Mouse (Mus musculus): ENCODE measurements around the gene Abcb10.
"Not testable (repeated sequence)": the region's sequence is repeated elsewhere in the genome, so short reads cannot be mapped to it uniquely, and the experiment has no call there.

The Abcb10 gene

DNA sequence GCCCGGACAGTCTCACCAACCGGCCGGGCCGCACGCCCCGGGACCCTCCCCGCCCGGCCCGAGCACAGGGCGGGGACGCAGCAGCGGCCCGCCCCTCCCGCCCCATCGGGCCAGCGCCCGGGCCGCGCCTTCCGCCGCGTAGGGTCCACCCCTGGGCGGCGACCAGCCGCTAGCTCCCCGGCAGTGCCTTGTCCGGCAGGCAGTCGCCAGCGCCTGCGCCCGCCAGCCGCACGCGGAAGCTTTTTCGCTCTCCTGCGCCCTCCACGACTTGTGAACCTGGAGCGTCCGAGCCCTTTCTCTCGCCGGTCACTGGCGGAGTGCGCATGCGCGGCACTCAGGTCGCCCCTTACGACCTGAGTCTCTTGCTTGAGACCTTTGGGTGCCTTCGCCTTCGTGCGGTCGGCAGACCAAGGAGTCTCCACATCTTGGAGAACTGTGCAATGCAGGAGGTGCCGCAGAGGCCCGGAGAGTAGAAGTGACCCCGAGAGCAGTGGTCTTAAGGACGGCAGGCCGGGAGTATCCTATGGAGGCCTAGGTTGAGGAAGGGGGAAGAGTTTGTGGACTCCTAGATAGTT lies at the start of gene Abcb10:
Gene Abcb10 (minus strand): TSS at position 297 of the 575 bp plus-strand sequence.
- peak; percentile 53 to 61 for DNase-seq

GRCm38 (mm10) chr8:124027831-124028230 lies 44.9 kb upstream of the Abcb10 start:
- DNase-seq: no peak

GRCm38 (mm10) chr8:124026265-124026664 lies 43.3 kb upstream of the Abcb10 start:
- not testable (repeated sequence) for DNase-seq

GRCm38 (mm10) chr8:124021237-124022227 lies 38.6 kb upstream of the Abcb10 start, which contains the start of the genes Taf5l and Urb2:
Gene Taf5l, minus strand, starts transcription at chr8:124021397.
Gene Urb2, plus strand, starts transcription at chr8:124021508.
- peak; percentile 89 to 91 for DNase-seq

DNA sequence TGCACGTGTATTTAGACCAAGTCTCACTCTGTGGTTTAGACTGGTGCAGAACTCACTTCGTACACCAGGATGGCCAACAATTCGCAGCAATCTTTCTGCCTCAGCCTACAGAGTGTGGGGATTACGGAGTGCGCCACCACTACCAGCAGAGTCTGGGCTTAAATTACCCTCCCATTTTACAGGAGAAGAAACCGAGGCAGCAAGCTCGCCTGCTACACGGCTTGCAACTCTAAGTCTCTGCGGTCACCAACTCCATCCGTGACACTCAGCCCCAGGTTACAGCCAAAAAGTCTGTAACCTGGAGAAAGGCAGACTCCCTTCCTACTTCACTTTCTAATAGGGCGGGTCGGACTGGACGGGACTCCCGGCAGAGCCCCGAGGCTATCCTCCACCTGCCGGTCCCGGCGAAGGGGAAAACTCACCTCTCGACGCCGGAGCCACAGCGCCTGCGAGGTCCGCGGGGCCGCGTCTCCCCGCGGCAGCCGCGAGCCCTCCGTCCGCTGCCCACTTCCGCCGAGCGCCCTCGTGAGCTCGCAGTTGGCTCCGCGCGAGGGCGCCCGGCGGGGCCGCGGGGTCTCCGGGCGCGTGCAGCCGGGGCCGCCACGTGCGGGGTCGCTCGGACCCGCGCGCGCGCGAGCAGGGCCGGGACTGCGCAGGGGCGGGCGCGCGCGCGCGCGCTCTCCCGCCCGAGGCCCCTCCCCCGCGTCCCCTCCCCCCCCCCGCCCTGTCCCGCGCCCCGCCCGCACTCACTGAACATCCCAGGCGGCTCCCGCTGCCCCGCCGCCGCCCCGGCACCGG lies 37.7 kb upstream of the Abcb10 start:
- peak; percentile 36 to 47 for DNase-seq

DNA sequence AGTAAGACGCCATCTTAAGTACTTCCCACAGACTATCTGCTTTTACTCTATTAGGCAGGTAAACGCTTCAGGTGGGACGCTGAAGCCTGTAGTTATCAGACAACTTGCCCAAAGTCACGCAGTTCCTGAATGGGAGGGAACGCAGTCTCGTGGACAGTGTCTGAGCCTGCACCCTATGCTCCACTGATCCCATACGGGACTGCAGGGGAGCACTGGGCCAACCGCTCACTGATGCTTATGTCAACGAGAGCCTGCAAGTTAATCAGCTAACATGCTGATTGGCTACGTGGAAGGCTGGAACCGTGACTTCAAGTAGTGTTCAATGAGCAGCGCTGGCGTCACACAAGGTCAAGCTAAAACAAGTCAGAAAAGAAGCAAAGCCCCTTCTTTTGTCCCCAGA lies 36.9 kb upstream of the Abcb10 start:
- peak; percentile 5 to 9 for DNase-seq

- no peak for DNase-seq
Measured at GRCm38 (mm10) chr8:124014751-124015150, 31.8 kb upstream of the Abcb10 start.

DNA sequence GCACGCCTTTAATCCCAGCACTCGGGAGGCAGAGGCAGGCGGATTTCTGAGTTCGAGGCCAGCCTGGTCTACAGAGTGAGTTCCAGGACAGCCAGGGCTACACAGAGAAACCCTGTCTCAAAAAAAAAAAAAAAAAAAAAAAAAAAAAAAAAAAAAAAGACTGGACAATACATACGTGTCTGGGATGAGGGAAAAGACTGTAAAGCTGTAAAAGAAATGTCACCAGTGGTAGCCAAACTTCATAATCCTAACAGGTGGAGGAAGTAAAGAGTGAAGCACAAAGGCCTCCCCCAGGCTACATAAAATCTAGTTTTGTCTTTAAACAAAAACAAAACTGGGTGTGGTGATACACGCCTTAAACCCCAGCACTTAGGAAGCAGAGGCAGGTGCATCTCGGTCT lies 31.4 kb upstream of the Abcb10 start:
- not testable (repeated sequence) for DNase-seq

DNA sequence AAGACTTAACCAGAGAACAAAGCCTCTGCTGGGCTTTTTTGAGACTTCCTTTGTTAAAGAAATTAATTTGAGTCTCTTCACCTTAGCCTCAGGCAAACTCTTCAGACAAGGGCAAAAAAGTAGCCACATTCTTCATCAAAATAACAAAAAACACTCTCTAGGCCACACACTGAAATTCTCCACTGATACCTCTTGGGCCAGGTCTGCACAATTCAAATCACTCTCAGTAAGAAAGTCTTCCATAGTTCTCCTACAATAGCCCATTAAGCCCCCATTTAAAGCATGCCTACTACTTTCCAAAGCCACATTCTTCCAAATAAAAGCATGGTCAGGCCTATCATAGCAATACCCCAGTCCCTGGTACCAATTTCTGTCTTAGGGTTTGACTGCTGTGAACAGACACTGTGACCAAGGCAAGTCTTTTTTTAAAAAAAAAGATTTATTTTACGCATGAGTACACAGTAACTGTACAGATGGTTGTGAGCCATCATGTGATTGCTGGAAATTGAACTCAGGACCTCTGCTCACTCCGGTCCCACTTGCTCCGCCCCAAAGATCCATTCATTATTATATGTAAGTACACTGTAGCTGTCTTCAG lies 29.2 kb upstream of the Abcb10 start:
- DNase-seq: no peak

- no peak for DNase-seq
Measured at GRCm38 (mm10) chr8:124011580-124011979, 28.7 kb upstream of the Abcb10 start.

- no peak for DNase-seq
Measured at GRCm38 (mm10) chr8:124007829-124008228, 24.9 kb upstream of the Abcb10 start.

DNA sequence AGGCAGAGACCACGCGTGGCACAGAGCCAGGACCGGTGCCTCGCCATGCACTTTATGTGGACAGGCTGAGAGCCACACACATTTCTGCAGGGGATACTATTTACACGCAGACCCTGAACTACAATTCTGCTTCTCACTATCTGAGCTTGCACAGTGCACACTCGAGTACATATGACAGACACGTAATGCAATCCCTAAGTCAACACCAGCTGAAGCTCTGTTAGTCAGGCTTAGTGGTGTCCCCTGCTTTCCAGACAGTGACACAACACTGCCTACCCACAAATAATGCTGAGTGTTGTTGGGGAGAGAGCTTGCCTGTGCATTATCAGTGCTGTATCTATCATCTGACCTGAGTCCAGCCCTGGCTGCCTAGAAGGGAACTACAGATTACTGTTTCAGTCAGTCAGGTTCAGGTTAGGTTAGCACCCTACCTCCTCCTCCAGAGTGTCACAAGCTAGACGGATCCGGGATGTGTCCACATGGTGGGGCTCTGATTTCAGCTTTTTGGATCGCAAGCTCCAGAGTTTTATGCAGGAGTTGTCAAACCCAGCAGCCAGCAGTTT lies 19.7 kb upstream of the Abcb10 start:
- no peak for DNase-seq

DNA sequence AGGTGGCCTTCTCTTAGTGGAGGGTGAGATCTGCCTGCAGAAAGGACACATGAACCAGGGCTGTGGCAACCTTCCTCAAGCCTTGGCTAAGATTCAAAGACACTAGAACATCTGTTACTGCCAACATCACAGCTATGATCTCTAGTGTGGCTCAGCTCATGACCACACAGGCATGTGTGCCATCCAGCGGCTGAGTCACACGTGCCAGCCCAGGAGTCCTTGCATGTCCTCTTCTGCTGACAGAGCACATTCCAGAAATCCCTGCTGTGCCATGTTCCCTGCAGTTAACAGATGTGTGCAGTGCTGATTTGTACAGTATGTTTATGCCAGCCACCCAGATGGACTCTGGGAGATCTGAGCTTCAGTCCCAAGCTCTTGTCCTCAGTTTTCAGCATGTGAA lies 16.6 kb upstream of the Abcb10 start:
- DNase-seq: no peak

DNA sequence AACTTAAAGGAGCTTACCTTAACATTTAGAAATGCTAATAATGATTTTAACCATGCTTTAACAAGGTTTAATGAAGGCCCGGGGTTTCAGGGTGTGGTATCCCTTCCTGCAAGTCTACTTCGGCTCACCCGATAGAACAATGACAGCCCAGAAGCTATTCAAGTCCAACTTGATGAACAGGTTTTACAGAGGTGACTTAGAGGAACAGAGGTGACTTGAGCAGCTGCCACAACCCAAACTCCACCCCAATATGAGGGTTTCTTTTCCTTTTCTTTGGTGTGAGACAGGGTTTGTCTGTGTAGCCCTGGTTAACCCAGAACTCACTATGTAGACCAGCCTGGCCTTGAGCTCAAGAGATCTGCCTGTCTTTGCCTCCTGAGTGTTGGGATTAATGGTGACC lies 11.1 kb upstream of the Abcb10 start:
- no peak for DNase-seq

DNA sequence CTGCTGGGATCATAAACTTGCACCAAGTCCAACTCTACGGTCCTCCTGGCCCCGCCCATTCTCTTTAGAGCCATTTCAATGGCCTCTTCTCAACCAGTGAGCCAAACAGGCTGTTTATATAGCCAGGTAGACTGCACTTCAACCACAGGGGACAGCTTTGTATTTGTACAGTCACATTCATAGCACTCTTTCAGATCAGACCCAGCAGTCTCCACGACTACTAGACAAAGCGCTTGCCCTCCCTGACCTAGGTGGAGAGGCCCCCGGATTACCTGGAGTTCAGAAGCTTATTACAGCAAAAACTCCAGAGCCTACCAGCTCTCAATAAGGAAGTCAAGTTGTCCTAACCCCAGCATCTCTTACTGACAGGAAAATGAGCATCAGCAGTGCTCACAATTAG lies 10.7 kb upstream of the Abcb10 start:
- no peak for DNase-seq

- DNase-seq: no peak
Measured at GRCm38 (mm10) chr8:123992587-123992986, 9.7 kb upstream of the Abcb10 start.

GRCm38 (mm10) chr8:123990277-123991049 lies 7.5 kb upstream of the Abcb10 start:
- DNase-seq: no peak

DNA sequence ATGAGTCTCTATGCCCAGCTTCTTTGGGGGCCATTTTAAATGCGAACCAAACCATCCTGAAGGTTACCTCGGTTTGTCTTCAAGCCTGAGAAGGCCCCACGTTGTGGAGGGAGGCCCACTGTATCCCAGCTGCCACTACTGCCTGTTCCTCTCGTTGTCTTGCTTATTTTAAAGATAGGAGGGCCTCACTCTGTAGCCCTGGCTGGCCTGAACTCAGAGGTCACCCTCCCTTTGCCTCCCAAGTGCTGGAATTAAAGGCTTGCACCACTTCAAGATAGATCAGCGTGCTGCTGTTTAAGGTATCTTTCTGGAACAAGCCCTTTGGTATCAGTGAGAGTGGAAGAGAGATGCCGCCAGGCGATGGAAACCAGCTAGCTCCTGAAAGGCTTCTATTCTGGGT lies 6.2 kb upstream of the Abcb10 start:
- no peak for DNase-seq

DNA sequence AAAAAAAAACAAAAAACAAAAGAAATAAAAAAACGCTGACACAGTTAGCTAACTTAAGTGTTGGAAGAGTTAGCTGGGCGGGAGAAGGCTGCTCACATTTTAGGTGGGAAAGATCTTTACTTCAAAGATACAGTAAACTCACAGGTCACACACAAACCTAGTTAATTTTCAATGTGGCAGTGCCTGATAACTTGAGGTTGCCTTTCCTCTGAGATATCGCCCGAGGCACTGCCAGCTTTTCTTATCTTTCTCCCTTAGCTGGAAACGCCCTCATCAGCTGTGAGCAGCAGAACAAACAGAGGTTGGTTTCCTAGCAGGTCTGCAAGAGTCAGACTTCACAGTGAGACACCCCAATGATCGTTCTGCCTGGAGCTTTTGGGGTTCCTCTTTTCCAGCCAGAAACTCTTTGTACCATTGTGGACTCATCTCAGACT lies 5.7 kb upstream of the Abcb10 start:
- DNase-seq: no peak

DNA sequence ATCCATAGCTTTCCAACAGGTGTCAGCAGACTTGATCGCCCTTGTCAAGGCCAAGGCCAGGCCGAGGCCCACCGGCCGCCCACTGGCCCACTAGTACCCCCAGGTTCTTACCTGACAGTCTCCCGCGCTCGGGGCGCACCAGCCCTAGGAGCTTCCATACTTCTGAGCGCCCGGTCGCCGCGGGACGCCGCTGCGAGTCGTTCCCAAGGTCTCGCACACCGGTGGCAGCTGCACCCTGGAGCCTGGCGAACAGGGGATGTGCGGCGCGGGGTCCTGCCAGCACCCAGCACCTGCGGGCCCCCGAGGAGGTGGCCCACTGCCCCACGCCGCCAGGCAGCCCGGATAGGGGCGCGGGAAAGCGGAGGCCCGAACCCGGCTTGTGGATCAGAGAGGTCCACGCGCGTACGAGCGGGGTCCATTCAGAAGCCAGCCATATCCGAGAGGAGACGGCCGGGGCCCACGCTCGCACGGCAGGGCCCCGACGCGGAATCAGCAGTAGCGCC lies 580 bp downstream of the Abcb10 start:
- DNase-seq: peak in 1 of 2 experiments; percentile 8

DNA sequence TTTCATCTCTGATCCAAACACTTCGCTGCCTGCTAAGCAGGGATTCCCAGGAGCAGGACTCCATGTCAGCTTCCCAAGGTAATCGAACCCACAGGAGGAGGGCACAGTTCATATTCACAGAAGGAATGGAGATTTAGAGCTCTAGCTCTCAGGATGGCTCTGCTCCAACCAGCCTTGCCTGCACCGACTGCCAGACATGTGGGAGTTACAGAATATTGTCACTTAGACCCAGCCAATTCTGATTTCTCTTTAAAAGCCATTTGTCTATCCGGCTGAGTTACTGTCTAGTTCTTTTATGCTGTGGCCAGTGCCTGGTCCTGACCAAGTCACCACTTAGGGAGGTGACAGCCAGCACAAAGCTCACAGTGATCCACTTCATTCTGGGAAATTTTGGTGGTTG lies 1.2 kb downstream of the Abcb10 start:
- DNase-seq: no peak

Measured in thymus, adult 18-20 months (tissue).